Mouse (Mus musculus) regulatory T cell (primary cell): Measurements from ENCODE around the gene Ier2.
"Not testable (repeated sequence)": the region's sequence is repeated elsewhere in the genome, so short reads cannot be mapped to it uniquely, and the experiment has no call there.

Experiments used
- in situ Hi-C: fragments of 300-600 bp; cut with MboI, MseI; formaldehyde crosslinking; loops from one replicate; pipeline ENCODE4 v1.15.1; 2025; ENCODE audit warnings: high pct_unique_total_duplicates

The Ier2 gene

DNA sequence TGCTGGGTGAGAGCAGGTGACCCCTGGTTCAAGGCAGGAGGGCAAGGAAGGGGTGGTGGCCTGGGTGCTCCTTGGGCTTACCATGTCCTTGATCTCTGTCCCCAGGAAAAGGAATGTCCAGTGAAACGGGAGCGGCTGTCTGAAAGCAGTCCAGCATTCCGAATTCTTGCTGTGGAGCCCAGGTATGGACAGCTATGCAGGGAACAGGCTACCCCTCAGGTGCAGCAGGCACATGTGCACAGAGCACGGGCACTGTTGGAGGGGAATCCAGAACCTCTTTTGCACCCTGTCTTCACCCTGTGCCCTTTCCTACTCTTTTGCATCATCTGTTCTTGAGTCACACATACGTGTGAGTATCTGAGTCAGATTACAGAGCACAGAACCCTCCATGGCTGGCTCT, 35.6 kb upstream of the Ier2 start:
- in situ Hi-C loops = loop anchor here (5.0 kb wide), 1 partner anchor 114 kb away; no protein-coding TSS in a partner anchor

DNA sequence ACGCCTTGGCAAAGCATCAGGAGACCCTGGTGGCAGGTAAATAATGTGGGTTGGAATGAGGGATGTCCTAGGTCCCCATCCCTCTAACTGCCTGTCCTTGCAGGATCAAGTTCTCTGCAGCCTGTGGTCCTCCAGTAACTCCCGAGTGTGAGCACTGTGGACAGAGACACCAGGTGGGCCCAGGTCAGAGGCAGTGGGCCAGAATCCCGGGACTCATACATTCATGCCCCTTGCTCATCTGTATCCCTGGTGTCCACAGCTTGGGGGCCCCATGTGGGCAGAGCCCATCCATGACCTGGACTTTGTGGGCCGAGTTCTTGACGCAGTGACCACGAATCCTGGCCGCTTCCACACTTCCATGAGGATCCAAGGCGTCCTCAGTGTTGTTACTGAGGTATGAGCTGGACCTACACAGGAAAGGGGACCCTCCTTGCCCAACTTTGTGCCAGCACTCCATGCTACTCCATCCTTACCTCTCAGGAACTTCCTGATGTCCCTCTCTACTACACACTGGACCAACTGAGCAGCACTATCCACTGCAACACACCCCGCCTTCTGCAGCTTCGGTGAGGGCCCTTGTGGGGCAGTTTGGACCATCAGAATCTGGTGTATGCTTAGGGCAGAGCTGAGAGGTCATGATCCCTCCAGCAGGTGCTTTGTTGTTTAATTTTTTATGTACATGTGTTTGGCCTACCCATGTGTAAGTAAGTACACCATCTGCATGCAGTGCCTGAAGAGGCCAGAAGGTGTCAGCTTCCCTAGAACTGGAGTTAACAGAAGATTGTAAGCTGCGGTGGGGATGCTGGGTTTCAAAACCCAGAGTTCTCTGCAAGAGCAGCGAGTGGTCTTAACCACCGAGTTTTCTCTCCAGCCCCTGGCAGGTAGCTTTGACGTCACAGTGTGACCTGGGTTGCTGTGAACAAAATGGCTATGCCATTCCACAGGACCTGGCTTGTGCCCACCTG, 34.8 kb upstream of the Ier2 start:
- in situ Hi-C loops = loop anchor here (5.0 kb wide), 1 partner anchor 115 kb away; no protein-coding TSS in a partner anchor

DNA sequence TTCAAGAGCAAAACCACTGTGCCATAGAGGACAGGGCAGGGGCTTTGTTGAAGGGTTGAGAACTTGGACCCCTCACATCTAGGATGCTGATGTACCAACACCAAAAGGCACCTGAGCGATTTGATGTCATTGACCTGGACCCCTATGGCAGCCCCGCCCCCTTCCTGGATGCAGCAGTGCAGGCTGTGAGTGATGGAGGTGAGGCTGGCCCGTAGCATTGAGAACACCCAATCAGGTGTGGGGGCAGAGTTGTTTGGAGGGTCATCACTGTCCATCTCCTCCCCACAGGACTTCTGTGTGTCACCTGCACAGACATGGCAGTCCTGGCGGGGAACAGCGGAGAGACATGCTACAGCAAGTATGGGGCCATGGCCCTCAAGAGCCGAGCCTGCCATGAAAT, 32.5 kb upstream of the Ier2 start:
- in situ Hi-C loops = loop anchor here (5.0 kb wide), 1 partner anchor 117 kb away; no protein-coding TSS in a partner anchor

DNA sequence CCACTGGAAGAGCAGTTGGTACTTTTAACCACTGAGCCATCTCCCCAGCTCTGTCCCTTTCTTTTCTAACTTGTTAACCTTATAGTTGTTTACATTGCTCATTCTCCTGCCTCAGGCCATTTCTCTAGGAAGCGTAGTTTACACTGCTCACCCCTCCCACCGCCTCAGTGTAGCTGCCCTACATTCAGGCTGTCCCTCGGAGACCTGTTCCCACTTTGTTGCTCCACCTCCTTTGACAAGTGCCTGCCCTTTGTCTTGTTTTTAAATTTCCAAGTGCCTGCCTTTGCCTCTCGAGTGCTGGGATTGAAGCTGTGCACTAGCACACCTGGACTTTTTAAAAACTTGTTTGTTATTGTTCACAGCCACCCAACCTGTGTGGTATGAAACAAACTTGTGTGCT, 30.7 kb upstream of the Ier2 start:
- in situ Hi-C loops = loop anchor here (5.0 kb wide), 1 partner anchor 344 kb away; the partner anchor contains the start of gene Tnpo2

DNA sequence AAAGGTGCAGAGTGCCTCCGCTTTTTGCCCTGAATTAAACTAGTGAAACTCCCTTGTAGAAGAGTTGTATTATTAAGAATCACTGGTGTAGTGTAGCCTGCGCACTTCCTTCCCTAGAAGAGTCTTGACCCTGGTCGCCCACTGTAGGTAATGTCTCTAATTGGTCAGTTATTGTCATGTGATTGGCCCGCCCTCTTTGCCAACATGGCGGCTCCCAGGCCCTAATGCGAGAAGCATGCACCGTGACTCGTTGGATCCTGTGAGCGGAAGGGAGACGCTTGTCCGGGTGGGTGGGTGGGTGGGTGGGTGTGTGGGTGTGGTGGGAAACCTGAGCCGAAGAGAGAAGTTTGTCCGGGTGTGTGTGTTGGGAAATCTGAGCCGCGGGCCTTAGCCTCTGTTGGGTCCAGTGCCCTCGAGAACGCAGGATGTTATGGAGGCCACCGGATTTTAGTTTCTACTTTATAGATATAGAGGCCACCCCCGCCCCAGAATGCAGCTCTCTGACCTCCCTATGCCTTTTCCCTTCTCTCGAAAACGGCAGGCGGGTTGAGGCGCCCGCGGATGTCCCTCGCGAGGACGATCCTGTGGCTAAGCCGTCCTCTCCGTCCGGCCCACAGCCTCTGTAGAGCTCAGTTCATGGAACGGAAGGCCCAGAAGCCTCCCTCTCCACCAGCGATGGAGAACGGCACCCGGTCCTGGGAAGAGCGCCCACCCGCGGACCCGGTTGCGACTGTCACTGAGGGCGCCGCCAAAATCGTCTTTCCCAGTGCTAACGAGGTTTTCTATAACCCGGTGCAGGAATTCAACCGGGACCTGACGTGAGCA, 26.7 kb upstream of the Ier2 start:
- in situ Hi-C loops = no loop called here

DNA sequence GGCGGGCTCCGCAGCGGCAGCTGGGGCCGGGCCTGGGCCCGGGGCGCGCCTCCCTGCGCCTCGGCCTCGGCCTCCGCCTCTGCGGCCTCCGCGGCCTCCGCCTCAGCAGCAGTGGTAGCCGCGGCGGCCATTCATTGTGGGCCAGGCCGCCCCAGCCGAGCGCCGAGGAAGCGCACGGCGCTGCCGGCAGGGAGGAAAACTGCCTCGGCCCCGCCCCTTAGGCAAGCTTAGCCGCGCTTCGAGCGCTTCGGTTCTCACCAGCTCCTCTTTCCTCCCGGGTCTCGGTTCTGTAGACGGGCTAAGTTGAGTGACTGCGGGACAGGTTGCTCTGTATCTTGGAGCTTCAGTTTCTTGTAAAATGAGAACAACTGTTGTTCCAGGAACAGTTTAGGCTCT, 25.1 kb upstream of the Ier2 start, which contains the start of gene Nacc1:
Gene Nacc1, minus strand, starts transcription at position 158 of the 396 bp plus-strand sequence.
- in situ Hi-C loops = no loop called here

DNA sequence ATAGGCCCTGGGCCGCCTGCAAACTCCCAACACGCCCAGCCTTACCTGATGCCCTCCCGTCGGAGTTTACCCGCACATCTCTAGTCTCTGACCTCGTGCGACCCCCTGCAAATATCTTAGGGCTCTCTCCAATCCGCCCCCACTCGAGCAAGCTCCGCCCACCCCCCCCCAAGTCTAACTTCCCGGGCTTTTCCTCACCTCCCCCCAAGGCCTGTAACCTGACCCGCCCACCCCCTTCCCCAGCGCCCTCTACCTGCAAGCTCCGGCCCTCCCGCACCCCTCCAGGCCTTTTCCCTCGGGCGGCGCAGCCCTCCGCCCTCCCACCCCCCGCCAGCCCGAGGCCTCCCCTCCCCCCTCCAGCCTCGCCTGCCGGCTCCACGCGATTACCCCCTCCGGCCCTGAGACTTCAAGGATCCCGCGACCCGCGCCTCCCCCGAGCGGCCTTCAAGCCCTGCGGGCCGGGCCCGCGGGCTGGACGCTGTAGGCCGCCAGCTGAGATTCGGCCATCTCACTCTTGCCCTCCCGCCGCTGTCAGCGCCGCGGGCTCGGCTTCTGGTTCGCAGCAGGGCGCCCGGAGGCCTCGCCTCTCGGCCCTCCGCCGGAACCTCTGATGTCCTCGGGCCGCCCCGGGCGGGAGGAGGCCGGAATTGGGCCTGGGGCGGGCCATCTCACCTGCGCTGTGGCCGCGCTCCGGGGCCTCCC, 24.5 kb upstream of the Ier2 start:
- in situ Hi-C loops = no loop called here

DNA sequence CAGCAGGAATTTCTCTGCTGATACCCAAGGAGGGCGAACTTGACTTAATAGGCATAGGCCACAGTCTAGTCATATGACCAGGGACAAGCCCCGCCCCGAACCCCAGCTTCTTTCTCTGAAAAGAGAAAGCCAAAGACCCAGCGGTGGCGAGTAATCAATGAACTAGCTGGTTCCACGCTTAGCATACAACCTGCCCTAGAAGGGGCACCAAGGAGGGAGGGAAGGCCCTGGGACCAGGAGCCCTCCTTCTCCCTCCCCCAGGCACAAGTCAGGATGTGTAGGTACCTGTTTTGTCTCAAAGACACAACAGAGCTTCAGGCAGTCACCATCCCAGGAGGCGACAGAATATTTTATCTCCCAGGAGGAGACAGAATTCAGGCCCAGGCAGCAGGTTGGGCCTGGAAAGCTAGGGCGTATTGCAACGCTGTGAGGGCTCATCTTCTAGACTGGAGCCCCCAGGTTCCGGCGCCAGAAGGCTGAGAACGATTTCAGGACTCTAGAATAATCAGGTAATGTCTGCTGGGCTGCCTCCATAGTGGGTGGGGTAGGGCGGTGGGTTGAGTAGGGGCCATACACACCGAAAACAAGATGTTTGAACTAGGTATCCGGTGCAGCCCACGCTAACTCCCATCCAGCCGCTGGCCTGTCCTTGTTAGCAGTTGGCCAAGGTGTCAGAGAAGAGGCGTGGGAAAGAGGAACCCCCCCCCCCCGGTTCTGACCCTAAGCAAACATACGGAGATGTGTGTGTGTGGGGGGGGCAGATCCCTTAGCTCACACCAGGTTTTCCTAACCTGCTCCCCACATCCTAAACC, 23.7 kb upstream of the Ier2 start, which contains the start of gene Trmt1:
Gene Trmt1, plus strand, starts transcription at position 117 of the 812 bp plus-strand sequence.
- in situ Hi-C loops = no loop called here

DNA sequence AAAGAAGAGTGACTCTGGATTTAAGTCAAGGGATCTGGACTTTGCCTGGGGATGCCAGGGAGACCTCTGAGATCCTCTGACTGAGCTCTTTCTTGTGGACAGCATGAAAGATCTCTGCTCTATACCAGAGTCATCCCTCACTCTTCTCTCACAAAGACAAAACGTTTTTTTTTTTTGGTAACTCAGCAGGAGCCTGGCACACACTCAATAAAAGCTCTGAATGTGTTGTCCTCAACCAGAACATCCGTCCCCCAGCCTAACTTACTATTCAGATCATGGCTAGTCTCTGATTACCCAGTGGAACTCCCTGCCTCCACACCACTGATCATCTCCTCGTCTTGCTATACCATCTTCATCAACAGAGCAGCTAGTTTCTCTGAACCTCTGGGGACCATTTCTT, 21.9 kb upstream of the Ier2 start:
- in situ Hi-C loops = no loop called here

DNA sequence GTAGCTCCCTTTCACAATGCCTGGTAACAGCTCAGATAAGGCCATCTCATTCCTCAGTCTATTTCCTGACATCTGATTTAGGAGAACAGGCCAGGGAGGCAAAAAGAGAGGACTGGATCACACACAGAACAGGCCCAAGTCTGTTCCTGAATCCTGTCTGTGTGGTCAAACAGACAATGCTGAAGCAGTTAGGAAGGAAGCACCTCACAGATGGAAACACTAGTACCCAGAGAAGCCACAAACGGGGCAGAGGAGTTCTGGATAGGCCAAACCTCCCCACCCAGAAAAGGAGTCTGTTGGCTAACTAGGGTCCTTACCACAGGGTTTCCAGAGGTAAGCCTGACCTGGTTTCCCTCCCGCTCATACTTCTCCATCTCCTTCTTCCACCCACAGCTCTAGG, 19.6 kb upstream of the Ier2 start:
- in situ Hi-C loops = no loop called here

DNA sequence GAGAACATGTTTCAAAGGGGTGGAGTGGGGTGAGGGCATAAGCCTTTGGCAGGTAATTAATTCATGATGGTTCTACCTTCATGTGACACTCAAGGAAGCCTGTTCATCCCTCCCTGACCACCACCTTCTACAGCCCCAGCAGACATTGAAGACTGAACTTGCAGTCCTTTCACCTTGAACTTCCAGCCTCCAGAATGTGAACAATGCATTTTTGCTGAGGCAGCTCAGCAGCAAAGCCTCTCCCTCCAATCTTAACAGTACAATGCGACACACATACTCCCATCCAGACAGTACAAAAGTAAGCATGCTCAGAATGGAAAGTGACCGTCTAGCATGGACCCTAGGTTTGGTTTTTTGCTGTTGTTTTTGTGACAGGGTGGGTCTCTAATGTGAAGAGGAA, 18.8 kb upstream of the Ier2 start:
- in situ Hi-C loops = no loop called here

DNA sequence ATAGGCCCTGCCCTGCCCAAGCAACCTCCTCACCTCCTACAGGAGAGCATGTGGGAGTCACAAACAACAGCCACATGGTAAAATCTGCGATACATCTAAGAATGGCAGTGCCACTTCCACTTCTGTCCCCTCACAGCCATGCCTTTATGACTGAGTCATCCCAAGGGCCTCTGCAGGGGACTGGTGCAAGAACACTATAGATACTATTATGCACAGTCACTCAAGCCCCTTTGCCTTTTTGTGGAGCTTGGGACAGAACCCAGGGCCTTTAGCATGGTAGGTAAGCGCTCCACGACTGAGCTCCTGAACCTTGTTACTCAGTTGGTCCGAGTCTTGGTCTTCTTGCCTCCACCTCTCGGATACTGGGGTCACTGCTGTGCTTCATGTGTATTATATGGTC, 14.7 kb upstream of the Ier2 start:
- in situ Hi-C loops = no loop called here

DNA sequence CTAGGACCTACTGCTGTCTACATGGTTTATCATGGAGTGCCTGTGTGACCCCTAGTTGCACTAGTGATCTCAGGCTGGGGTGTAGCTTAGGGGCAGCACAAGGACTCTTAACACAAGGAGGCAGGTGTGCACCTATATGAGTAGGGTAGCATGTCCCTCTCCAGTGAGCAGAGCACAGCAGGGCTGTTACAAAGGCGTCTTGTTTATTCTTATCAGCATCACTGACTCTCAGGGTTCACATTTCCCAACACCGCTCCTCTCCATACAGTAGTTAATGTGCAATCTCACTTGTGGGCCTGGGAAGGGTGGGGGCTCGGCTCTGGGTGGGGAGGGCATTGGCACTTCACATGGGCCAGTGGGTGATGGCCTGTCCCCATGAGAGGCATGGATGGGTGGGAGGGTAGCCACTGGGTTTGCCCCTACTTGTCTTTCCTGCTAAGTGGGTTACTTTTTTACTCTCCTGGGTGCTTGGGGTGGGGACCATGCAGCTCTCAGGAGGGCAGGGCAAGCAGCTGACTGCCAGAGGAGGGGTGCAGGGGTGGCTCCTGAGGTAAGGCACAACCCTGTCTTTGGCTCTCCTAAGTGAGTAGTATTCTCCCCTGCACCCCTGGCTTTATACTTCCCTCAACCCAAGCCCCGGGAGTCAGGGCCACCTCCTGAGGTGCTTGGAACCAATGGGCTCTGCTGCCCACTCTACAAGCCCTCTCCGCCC, 7.8 kb upstream of the Ier2 start:
- in situ Hi-C loops = not testable (repeated sequence)

DNA sequence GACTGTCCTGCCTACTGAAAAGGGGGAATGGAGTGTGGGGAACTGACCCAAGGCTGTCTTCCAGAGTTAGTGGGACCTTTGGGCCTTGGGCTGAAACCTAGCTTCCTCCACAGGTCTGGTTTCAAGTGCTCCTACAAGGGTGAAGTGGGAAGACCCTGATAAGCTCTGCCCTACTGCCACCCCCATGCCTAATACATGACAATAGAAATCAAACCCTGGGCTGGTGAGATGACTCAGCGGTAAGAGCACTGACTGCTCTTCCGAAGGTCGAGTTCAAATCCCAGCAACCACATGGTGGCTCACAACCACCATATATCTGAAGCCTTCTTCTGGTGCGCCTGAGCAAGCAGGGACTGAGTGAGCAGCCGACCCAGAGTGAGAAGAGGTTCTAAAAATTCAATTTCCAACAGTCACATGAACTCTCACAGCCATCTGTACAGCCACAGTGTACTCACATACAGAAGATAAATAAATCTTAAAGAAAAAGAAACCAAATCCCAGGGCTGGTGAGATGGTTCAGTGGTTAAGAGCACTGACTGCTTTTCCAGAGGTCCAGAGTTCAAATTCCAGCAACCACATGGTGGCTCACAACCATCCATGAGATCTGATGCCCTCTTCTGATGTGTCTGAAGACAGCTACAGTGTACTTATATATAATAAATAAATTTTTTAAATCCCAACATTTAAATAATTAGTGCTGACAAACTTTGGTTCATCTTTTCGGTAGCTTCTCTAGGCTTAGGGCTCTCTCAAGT, 6.3 kb upstream of the Ier2 start:
- in situ Hi-C loops = no loop called here

DNA sequence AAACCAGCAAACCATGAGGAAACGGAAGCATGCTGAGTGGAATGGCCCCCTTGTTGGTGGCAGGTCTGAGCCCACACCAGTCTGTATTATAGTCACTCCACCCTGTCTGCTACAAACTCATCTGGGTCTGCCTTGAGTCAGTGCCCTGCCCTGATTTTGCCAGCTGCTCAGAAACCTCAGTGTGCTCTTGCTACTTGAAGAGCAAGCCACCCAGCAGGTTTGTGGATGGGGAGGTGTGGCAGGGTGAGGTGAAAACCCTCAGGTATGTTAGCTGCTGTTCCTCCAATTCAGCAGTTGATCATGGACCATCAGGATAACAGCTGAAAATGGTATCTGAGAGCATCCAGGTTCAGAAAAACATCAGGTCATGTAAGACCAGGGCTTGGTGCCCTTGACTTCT, 5.4 kb upstream of the Ier2 start:
- in situ Hi-C loops = no loop called here

DNA sequence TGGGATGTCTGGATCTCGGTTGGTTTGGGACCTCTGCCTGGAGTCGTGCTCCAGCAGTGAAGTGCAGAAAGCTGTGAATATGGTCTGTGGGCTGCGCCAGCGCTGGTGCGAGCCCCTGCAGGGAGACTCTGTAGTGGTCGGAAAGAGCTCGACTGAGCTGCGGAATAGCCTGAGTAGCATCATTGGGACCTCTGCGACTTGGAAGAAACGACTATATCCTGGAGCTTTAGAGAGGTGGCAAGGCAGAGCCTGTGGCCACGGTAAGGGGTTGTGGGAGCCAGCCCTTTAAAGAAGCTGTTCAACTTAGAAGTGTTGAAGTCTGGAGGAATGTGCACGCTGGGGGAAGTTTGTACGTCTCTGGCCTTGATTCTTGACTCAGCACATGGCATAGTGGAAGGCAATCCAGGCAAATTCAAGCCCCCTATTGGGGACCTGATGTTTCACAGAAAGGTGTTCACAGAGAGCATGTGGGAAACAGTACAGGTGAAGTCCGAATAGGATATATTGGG, 2.8 kb upstream of the Ier2 start:
- in situ Hi-C loops = no loop called here

DNA sequence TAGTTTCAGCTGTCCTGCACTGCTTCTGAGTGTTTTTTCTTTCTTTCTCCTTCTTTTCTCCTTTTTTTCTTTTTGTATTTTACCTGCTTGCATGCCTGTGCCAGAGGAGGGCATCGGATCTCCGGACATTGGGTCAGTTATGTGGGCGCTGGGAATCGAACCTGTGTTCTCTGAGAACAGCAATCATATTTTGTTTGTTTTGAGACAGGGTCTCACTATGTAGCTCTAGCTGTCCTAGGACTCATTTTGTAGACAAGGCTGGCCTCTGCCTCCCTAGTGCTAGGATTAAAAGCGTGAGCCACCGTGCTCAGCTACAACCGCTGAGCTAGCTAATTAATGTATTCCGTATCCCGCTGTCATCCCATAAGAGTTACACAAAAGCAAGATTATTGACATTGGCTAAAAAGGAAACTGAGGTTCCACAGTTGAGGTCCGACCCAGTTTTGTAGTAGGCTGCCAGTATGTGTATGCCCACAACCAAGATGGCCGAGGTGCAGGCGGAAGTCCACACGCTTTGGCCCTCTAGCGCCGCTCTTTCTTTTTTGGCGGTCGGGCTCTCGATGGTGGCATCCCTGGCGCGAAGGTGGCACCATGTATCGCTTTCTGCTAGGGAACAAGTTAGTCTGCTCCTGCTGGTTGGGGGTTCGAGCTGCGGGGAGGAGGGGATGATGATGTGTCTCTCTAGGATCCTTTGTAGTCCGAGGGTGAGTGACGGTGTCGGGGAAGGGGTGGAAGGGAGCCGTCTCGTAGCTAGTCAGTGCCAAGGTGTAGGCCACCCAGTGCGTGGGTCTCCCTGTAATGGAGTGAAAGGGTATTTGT, 2.1 kb upstream of the Ier2 start:
- in situ Hi-C loops = loop anchor here (5.0 kb wide), 1 partner anchor 313 kb away; the partner anchor contains the start of gene Junb
